Mouse (Mus musculus): ENCODE measurements around the gene Plxna4. TPM values are rescaled to one million over a fixed set of nuclear protein-coding genes. Genes with fewer than 3 reads are reported as not detected.

The Plxna4 gene
- total RNA-seq, 1 experiment from 2014 or later = not detected

DNA sequence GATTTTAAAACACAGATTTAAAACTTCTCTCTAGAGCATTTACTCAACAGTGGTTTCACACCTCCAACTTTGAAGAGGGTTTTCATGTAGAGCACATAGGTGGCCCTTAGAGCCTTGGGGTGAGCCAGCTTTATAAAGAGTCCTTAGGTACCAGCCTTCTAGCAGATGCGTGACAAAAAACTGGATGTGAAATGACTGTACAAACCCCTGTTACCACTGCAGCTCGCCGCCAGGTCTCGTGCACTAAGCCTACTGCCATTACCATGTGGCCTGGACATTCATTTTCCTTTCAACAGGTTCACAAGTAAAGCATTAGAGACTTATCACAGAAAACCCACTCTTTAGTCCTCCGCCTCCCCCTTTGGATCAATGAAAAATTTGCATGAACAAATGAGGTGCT is 261.6 kb downstream of the Plxna4 start:
- ATAC-seq (replicated peaks; ENCODE audit: insufficient number of reproducible peaks, low FRiP score, low TSS enrichment, poor library complexity, severe bottlenecking) = no peak

DNA sequence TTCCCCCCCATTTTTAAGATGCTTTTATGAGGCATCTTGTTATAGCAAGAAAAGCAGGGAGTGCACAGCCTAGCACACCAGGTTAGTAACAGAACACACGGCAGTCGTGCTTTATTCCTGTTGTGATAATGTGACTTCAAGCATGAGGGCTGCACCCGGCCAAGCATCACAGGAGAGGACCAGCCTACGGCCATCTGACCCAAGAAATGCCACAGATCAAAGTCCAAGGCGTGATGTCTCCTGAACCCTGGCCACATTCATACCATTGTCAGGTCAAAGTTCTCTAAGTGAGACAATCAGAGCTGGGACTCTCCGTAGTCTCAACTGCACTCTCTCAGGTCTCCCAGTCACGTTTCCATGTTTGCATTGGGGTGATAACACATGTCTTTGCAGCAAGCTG is 262.1 kb downstream of the Plxna4 start:
- ATAC-seq (replicated peaks; ENCODE audit: insufficient number of reproducible peaks, low FRiP score, low TSS enrichment, poor library complexity, severe bottlenecking) = no peak

DNA sequence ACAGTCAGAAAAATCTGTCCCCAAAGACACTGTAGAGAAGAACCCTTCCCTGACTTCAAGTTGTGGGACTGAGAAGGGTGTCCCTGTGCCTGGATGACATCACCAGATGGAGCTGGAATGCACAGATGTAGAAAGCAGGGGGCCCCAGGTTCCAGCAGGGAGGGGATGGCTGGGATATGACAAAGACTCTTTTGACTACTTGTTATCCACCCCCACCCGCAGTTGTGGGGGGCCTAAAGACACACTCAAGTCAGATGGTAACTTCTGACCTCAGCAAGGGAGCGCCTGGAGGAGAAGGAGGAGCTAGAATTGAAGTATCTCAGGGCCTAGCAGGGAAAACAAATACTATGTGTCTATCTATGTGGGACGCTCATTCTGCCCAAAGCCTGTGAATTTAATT is 266.8 kb downstream of the Plxna4 start:
- no peak for ATAC-seq (replicated peaks; ENCODE audit: insufficient number of reproducible peaks, low FRiP score, low TSS enrichment, poor library complexity, severe bottlenecking)

DNA sequence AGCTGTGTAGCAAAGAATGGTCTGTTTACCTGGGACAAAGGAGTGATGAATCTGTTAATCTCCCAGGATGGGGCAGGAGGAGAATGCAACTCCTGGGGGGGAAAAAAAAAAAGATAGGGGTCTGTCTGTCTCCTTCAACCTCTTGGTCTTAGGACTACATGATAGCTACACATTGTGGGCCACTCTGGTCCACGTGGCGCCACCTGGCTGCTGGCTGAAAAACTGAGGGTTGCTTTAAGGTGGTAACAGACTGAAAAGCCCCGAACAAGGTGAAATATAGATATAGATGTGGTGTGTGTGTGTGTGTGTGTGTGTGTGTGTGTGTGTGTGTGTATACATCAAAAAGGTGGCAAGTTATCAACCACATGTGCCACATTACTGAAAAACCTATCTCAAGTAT is 267.7 kb downstream of the Plxna4 start:
- ATAC-seq (replicated peaks; ENCODE audit: insufficient number of reproducible peaks, low FRiP score, low TSS enrichment, poor library complexity, severe bottlenecking) = no peak

DNA sequence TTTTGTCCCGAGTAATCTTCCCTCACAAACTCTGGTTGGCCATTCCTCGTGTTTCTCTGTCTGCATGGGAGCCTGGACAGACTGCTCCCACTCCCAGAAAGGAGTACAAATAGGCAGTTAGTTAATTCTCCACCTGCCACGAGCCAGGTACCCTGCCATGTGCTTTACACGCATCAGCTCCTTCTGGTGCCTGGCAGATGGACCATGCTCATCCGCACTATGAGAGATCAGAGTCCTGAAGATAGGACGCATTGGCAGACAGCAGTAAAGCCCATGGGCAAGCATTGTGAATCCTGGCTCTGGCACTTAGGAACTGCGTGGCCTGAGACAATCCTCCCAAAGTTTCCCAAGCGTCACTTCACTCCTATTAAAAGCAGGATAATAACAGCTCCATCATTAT is 270.5 kb downstream of the Plxna4 start:
- no peak for ATAC-seq (replicated peaks; ENCODE audit: insufficient number of reproducible peaks, low FRiP score, low TSS enrichment, poor library complexity, severe bottlenecking)

DNA sequence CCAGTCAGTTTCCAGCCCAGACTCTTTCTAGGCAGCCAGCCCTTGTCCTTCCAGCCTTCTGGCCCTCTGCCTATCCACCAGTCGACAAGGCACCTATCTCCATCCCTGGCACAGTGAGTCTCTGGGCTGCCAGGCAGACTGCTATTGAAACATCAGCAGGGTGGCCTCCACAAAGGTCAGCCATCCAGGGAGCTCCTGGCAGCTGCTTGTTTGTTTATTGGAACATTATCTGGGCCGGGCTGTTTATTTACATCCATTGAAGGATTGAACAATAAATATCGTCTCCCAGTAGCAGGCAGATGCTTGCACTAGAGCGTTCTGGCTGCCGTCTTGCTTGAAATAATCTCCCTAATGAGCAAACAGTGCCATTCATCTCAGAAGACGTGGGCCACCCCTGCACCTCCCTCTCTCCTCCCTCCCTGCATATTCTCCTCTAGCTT is 273.0 kb downstream of the Plxna4 start:
- no peak for ATAC-seq (replicated peaks; ENCODE audit: insufficient number of reproducible peaks, low FRiP score, low TSS enrichment, poor library complexity, severe bottlenecking)

DNA sequence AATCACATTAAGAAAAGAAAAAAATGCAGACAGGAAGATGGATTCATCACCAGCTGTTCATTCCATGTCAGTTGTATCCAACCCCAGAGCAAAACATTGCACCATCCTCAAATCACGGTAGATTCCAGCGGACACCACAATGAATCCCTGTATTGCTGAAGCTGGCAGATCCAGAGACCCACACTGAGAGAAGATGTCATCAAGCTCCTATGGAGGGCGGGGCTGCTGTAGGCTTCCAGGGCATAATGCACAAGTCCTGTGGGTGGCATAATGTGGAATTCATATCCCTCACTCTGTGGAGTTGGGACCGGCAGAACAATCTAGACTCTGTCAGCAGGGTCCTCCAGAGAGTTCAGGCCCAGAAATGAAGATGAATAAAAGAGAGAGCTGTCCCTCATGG is 278.8 kb downstream of the Plxna4 start:
- ATAC-seq (replicated peaks; ENCODE audit: insufficient number of reproducible peaks, low FRiP score, low TSS enrichment, poor library complexity, severe bottlenecking) = no peak

DNA sequence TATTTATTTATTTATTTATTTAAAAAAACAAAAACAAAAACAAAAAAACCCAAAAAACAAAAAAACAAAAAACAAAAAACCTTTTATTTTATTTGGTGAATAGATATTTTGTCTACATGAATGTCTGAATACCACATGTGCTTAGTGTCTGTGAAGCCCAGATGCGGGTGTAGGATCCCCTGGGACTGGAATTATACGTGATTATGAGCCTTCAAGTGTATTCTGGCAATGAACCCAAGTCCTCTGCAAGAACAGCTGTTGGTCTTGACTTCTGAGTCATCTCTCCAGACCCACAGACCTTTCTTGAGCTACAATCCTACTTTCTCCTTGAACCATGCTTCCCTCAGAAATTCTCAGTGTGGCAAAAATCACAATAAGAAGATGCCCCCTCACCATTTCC is 287.4 kb downstream of the Plxna4 start:
- ATAC-seq (replicated peaks; ENCODE audit: insufficient number of reproducible peaks, low FRiP score, low TSS enrichment, poor library complexity, severe bottlenecking) = no peak

DNA sequence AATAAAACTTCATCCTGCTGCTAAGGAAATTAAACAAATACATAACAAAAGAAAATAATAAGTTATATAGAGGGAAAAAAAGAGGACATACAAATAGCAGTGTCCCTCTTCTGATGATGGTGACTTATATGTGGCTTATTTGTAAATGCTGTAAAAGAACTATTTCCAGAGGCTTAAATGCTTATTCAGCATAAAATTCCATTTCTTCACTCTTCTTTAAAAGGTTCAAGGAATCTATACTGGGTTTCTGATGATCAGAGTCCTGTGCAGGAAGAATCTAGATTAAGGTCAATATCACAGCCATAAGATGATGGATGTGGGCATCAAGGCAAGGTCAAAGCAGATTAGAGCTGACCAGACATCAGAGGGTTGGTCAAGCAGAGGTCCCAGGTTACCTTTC is 306.5 kb downstream of the Plxna4 start:
- no peak for ATAC-seq (replicated peaks; ENCODE audit: insufficient number of reproducible peaks, low FRiP score, low TSS enrichment, poor library complexity, severe bottlenecking)

DNA sequence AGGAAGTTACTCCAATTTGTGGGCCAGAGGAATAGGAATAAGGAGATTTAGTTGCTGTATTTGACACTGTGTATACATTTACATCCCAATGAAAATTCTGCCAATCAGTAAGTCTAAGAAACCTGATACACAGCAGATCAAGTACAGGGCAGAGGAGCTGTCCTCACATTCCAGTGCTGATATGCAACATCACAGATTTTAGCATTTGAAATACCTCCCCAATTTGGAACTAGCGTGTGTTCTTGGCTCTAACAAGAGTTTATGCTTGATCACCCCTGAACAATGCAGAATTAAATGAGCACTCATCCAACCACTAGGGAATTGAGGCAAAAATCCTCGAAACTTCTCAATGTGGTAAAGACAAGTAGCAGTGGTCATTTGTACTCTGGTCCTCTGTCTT is 307.3 kb downstream of the Plxna4 start:
- ATAC-seq (replicated peaks; ENCODE audit: insufficient number of reproducible peaks, low FRiP score, low TSS enrichment, poor library complexity, severe bottlenecking) = no peak

DNA sequence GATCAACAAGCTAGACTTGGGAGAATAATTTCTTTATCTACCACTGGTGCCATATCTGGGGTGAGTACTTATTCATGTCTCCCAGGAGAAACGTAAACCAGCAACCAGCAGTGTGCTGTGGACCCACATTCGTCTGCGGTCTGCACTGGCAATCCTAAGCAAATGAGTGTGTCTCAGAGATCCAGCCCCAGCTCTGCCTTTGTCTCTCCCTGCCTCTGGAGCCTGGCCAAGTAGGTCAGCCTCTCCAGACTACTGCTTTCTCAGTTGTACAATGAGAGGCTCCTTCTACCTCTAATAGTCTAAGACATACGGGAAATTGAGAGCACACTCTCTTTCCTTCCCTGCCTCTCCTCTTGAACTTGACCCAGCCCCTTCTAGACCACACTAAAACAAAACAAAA is 316.5 kb downstream of the Plxna4 start:
- ATAC-seq (replicated peaks; ENCODE audit: insufficient number of reproducible peaks, low FRiP score, low TSS enrichment, poor library complexity, severe bottlenecking) = no peak

DNA sequence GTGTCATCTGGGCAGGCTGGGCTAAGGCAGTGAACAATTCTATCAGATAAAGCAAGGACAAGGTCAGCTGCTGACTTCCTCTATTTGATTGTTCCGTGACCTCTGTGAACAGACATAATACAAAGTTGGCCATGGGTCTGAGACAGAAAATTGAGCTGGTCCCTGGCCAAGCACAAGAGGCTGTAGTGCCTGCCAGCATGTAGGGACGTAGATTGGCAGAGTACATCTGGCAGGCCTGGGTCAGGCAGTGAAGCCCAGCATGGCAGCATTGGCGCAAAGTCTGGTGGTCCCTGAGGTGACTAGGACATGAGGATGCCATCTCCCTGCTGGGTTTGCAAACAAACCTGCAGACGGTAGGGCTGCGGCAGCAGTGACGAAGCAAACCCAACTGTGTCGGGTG is 321.9 kb downstream of the Plxna4 start:
- no peak for ATAC-seq (replicated peaks; ENCODE audit: insufficient number of reproducible peaks, low FRiP score, low TSS enrichment, poor library complexity, severe bottlenecking)

DNA sequence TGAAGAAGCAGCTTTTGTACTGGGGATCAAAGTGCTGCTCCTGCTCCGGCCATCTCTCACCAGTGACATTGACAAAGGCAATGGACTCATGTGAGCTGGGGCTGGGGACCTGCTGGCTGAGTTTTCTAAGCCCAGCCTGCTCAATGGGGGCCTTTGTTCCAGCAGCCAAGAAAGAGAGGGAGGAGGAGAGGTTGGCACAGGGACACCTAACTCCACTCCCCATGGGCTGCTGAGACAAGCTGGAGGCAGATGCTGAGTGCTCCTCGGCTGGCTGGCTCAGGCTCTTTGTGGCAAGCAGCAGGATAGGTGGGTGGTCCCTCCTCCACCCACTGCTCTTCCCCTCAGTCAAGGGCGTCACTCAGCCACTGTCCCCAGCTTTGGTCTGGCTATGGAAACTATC is 326.7 kb downstream of the Plxna4 start:
- ATAC-seq (replicated peaks; ENCODE audit: insufficient number of reproducible peaks, low FRiP score, low TSS enrichment, poor library complexity, severe bottlenecking) = no peak

DNA sequence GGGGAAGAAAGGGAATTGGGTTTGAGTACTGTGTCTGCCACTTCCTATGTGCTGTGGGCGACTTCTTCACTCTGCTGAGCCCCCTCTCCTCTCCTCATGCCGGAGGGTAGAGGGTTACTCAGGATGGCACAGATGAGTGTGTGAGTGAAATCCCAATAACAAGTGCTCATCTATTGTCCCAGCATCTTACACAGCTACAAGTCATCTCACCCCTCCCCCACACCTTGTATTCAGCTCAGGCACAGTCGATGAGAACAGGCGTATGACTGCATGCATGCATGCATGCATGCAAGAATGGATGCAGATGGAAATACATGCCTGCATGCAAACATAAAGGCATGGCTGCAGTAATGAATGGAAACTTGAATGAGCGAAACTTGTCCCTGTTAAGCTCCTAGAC is 327.7 kb downstream of the Plxna4 start:
- no peak for ATAC-seq (replicated peaks; ENCODE audit: insufficient number of reproducible peaks, low FRiP score, low TSS enrichment, poor library complexity, severe bottlenecking)

DNA sequence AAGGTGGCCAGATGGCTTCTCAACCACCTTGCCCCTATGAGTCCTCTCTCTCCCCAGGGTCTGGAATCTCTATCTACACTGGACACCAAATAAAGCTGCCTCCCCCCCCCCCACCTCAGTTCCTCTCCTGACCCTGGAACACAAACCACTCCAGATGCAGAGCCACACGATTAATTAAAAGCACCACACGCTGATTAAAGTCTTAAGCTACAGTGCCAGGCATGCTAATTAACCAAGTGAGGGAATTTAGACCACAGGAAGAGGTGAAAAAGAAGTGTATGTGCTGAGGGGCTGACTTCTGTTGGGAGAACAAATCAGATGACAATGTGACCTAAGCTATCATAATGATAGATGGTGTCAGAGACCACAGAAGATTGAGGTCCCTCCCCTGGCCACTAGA is 332.8 kb downstream of the Plxna4 start:
- ATAC-seq (replicated peaks; ENCODE audit: insufficient number of reproducible peaks, low FRiP score, low TSS enrichment, poor library complexity, severe bottlenecking) = no peak

DNA sequence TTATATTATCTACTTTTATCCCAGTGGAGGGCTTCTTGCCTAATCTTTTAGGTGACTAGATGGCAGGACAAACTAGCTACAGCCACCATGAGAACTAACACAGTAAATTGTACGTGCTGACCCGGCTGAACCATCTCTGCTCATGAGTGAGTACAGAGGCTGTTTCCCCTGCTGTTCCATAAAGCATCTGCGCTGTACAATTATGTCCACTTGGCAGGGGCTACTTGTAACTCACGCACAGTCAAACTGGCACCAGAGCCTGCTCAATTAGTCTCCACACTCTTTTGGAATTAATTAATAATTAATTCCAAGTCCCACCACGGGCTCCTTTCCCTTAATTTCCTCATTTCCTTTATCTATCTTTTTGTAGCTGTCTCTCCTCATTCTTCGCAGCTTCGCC is 335.8 kb downstream of the Plxna4 start:
- ATAC-seq (replicated peaks; ENCODE audit: insufficient number of reproducible peaks, low FRiP score, low TSS enrichment, poor library complexity, severe bottlenecking) = no peak

DNA sequence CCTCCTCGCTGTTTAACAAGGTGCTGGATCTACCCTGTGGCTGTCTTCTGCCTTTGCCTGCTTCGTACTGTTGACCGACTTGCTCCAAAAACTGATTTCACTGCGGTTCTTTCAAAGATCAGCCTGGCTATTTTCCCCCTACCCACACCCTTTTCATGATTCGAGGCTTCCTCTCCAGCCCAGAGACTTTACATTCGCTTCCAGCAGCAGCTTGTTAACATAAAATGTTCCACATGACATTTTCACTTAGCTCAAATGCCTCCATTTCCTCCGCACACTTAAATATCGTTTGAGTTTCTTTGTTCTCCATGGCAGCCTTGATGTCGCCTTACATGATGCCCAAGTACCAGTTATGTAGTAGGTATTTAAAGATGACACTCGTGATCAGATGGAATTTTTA is 336.3 kb downstream of the Plxna4 start:
- no peak for ATAC-seq (replicated peaks; ENCODE audit: insufficient number of reproducible peaks, low FRiP score, low TSS enrichment, poor library complexity, severe bottlenecking)

DNA sequence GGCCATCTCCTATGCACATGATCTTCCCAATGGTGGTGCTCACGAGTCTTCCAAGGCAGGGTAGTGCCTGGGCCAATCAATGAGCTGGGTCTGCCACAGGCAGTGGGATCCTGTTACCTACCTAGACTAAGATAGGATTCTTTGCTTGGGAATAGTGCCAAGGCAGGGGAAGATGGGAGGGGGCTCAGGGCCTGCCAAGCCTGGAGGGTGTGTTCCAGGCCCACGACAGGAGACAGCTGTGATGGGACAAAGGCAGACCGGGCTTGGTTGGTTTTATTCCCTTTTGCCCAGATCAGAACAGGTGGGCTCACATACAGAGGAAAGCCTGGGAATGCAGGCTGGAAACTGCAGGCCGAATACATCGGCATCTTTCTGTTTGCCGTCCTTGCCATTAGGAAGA is 342.0 kb downstream of the Plxna4 start:
- ATAC-seq (replicated peaks; ENCODE audit: insufficient number of reproducible peaks, low FRiP score, low TSS enrichment, poor library complexity, severe bottlenecking) = no peak

DNA sequence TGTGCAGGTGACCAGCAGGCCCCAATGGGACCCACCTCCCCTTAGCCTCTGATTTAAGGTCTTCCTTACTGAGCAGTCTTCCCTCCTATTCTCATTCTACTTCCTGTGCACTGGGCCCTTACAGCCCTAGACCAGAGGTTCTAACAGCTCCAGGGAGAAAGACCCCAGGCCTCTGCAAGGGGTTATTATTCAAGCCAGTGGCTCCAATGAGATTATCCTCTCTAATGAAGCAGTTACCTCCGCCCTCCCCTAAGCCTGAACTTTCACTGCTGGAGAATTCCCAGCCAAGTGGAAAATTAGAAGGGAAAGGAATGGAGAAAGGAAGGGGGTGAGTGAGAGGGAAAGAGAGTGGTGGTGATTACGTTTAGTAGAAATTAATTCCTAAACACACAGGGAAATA is 345.0 kb downstream of the Plxna4 start:
- ATAC-seq (replicated peaks; ENCODE audit: insufficient number of reproducible peaks, low FRiP score, low TSS enrichment, poor library complexity, severe bottlenecking) = no peak

DNA sequence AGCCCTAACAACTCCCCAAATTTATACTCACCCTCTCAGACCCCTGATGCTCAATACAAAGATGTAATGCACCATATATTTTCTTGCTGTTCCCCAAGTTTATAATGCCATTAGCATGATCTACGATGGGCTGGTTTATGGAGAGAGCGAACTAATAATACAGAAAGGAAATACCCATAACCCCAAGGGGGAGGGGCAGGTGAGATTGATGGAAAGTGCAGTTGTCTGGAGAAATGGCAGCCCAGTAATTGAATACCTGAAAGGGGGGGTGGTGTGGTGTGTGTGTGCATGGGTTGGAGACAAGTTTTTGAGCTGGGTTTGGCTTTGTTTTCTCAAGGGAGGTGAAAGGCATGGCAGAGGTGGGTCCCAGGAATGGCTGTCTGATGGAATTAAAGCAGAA is 356.6 kb downstream of the Plxna4 start:
- no peak for ATAC-seq (replicated peaks; ENCODE audit: insufficient number of reproducible peaks, low FRiP score, low TSS enrichment, poor library complexity, severe bottlenecking)

DNA sequence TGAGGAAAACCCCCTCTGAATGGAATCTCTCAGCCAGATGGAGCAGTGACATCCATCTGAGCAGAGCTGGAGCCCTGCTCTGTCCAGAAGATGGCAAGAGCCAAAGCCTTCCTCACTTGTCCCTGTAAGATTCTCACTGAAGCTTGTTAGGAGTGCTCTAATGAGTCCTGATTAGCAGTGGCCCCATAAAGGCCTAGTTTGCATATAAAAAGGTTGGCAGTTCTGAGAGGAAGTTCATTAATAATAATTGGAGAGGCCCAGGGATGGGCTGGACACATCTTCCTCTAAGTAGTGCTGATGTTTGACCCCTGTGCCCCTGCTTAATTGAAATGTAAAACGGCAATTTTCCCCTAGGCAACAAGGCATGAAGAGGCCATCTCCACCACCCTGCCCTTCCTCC is 361.4 kb downstream of the Plxna4 start:
- ATAC-seq (replicated peaks; ENCODE audit: insufficient number of reproducible peaks, low FRiP score, low TSS enrichment, poor library complexity, severe bottlenecking) = no peak

Measured in monocyte, adult 5-6 weeks (primary cell).